In the genomic region with DNA sequence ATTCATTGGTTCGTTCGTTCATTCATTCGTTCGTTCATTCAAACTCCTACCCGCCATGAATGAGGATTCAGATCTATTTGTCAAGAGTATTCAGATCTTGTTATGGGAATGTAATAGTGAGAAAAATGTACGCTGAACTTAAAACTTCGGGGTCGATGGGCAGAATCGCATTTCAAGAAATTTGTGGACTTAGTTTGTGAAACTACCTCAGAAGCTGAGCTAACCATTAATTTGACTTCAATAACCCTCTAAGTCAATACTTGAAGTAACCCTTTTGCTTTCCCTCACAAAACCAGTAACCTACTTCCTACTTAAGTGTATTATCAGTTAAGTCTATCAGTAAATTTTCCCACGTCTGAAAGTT, we compare ENCODE assay signal across 8 mouse cellular contexts. TPM values are rescaled to one million over a fixed set of nuclear protein-coding genes. Genes with fewer than 3 reads are reported as not detected.
DNase-seq lines count a peak whose midpoint lies in the region; ATAC-seq lines count a peak whose summit lies in the region.

No protein-coding gene starts in this region.

- peaks cover 3% of the 10 kb centered on the region; the same call in 1 of the 2 replicates for H3K27me3 ChIP-seq in lung, embryonic 16.5 days (ENCODE audit: control insufficient read depth, insufficient read depth, low read depth, low read length)
- H3K27me3 ChIP-seq in forebrain, embryonic 10.5 days (ENCODE audit: poor library complexity, severe bottlenecking): no peaks in the 10 kb centered on the region
- H3K27me3 ChIP-seq in limb, embryonic 10.5 days (ENCODE audit: low read depth, poor library complexity, severe bottlenecking): 0 out of 2 replicates have a peak, but pooled peaks cover 11% of the 10 kb centered on the region
- no peaks in the 10 kb centered on the region for H3K27me3 ChIP-seq in neural tube, embryonic 14.5 days (ENCODE audit: control insufficient read depth, insufficient read depth, low read length)

- no peak for ATAC-seq in lung, embryonic 16.5 days (ENCODE audit: low read depth)
- ATAC-seq in neural tube, embryonic 14.5 days (ENCODE audit: low read depth): no peak

- H3K9me3 ChIP-seq in lung, embryonic 16.5 days (ENCODE audit: control insufficient read depth, low read length): no peaks in the 10 kb centered on the region
- H3K9me3 ChIP-seq in forebrain, embryonic 10.5 days: no peaks in the 10 kb centered on the region
- H3K9me3 ChIP-seq in limb, embryonic 10.5 days (replicated peaks): no peaks in the 10 kb centered on the region
- no peaks in the 10 kb centered on the region for H3K9me3 ChIP-seq in neural tube, embryonic 14.5 days (ENCODE audit: control insufficient read depth, low read length)

- H3K9ac ChIP-seq in lung, embryonic 16.5 days (ENCODE audit: low read length): peak overlapping the region; percentile 82
- peak overlapping the region; percentile 72 for H3K9ac ChIP-seq in neural tube, embryonic 14.5 days (replicated peaks; ENCODE audit: low read depth, low read length)

- H3K4me2 ChIP-seq in lung, embryonic 16.5 days (ENCODE audit: low read depth, low read length): peak overlapping the region; percentile 80
- H3K4me2 ChIP-seq in neural tube, embryonic 14.5 days (ENCODE audit: low read depth, low read length): peak overlapping the region; percentile 64

- 21% methylated on average over 10 of the region's 10 CpGs for WGBS in lung, embryonic 16.5 days
- 48% methylated on average over 10 of the region's 10 CpGs for WGBS in forebrain, embryonic 10.5 days
- 52% methylated on average over 10 of the region's 10 CpGs for WGBS in limb, embryonic 10.5 days
- WGBS in neural tube, embryonic 14.5 days: 44% methylated on average over 10 of the region's 10 CpGs

- no peaks in the 10 kb centered on the region for H3K36me3 ChIP-seq in lung, embryonic 16.5 days (ENCODE audit: control insufficient read depth, insufficient read depth, low read length)
- no peaks in the 10 kb centered on the region for H3K36me3 ChIP-seq in forebrain, embryonic 10.5 days (replicated peaks)
- H3K36me3 ChIP-seq in limb, embryonic 10.5 days: no peaks in the 10 kb centered on the region
- H3K36me3 ChIP-seq in neural tube, embryonic 14.5 days (ENCODE audit: control insufficient read depth, insufficient read depth, low read length): no peaks in the 10 kb centered on the region

- DNase-seq in lung, postnatal 4 days: no peak
- no peak for DNase-seq in forebrain, embryonic 10.5 days (ENCODE audit: extremely low spot score, low spot score)
- no peak for DNase-seq in limb, embryonic 10.5 days (ENCODE audit: low spot score)
- DNase-seq in thymus, postnatal 10 days (ENCODE audit: low spot score in 2 of 2): no peak
- DNase-seq in frontal cortex, postnatal 25 days (ENCODE audit: low spot score in 2 of 2): no peak
- DNase-seq in retina, embryonic 14.5 days (ENCODE audit: low spot score): no peak

- H3K4me3 ChIP-seq in lung, embryonic 16.5 days (ENCODE audit: low read length): peak overlapping the region; percentile 80
- peak overlapping the region; percentile 82 for H3K4me3 ChIP-seq in forebrain, embryonic 10.5 days
- H3K4me3 ChIP-seq in limb, embryonic 10.5 days: peak overlapping the region; percentile 68
- peak overlapping the region; percentile 59 for H3K4me3 ChIP-seq in neural tube, embryonic 14.5 days (ENCODE audit: low read depth, low read length)

- H3K27ac ChIP-seq in lung, embryonic 16.5 days (ENCODE audit: low read length): no peak overlapping the region; the same call in 1 of the 2 replicates
- peak overlapping the region; percentile 98 for H3K27ac ChIP-seq in forebrain, embryonic 10.5 days
- peak overlapping the region; percentile 97 for H3K27ac ChIP-seq in limb, embryonic 10.5 days
- peak overlapping the region; percentile 94; the same call in 1 of the 2 replicates for H3K27ac ChIP-seq in neural tube, embryonic 14.5 days (ENCODE audit: low read depth, low read length)

- peaks cover 6% of the 10 kb centered on the region; the same call in 1 of the 2 replicates for H3K4me1 ChIP-seq in lung, embryonic 16.5 days (replicated peaks; ENCODE audit: control insufficient read depth, insufficient read depth, low read length)
- peaks cover 40% of the 10 kb centered on the region for H3K4me1 ChIP-seq in forebrain, embryonic 10.5 days
- peaks cover 11% of the 10 kb centered on the region; the same call in 1 of the 2 replicates for H3K4me1 ChIP-seq in limb, embryonic 10.5 days
- H3K4me1 ChIP-seq in neural tube, embryonic 14.5 days (ENCODE audit: control insufficient read depth, insufficient read depth, low read length): peaks cover 14% of the 10 kb centered on the region; the same call in 1 of the 2 replicates

RNA-seq across cellular contexts. Expression of a gene that starts 7.7 kb away (rescaled TPM):
- polyA plus RNA-seq in lung, embryonic 16.5 days (2015; fragmentation: Nextera tagmentation; extraction: Ambion mirVana): 20.8 and 23.7 TPM in 2 replicates
- 35.3 and 38.8 TPM in 2 replicates for polyA plus RNA-seq in forebrain, embryonic 10.5 days (2016; fragmentation: Nextera tagmentation; extraction: Ambion mirVana)
- polyA plus RNA-seq in limb, embryonic 10.5 days (2016; fragmentation: Nextera tagmentation; extraction: Ambion mirVana): 25.9 and 29.6 TPM in 2 replicates
- polyA plus RNA-seq in neural tube, embryonic 14.5 days (2014; fragmentation: Nextera tagmentation; extraction: Ambion mirVana): 89.3 and 90.8 TPM in 2 replicates
